In genomic region chr2:4621471-4621985, GRCm38 (mm10) we compare ENCODE assay signal across 13 mouse cellular contexts. TPM values are rescaled to one million over a fixed set of nuclear protein-coding genes. Genes with fewer than 3 reads are reported as not detected.
A peak's percentile ranks its signal among the peaks of the same experiment; 100 is the strongest.
DNase-seq lines count a peak whose midpoint lies in the region; ATAC-seq and TF ChIP-seq lines count a peak whose summit lies in the region.
"Had no signal": no experiment of that assay in that cellular context is flagged by ENCODE, and none has a peak within 500 bp of the region (broad histone marks: within the 10 kb centered on the region; RNA-seq: fewer than 3 reads in every experiment).

No protein-coding gene starts in this region.

- TF ChIP-seq CTCF in embryonic fibroblast, embryonic 13.5 days (IDR thresholded peaks at IDR 0.05; ENCODE audit: borderline replicate concordance, insufficient read depth, low read length): no peak

- WGBS in kidney, embryonic 14.5 days: 38% methylated on average over 3 of the region's 3 CpGs
- WGBS in embryonic facial prominence, embryonic 13.5 days: 71% methylated on average over 3 of the region's 3 CpGs
- WGBS in limb, embryonic 12.5 days: 68% methylated on average over 3 of the region's 3 CpGs

- H3K27ac ChIP-seq in kidney, embryonic 14.5 days (ENCODE audit: low read depth, low read length): peak overlapping the region; percentile 72
- peak overlapping the region; percentile 84 for H3K27ac ChIP-seq in embryonic facial prominence, embryonic 13.5 days
- peak overlapping the region; percentile 83 for H3K27ac ChIP-seq in embryonic fibroblast, embryonic 13.5 days (ENCODE audit: insufficient read depth, low read length)
- peak overlapping the region; percentile 79 for H3K27ac ChIP-seq in limb, embryonic 12.5 days
- H3K27ac ChIP-seq: liver, embryonic 13.5 days had no signal

- no peak for TF ChIP-seq POLR2A in embryonic fibroblast, embryonic 13.5 days (IDR thresholded peaks at IDR 0.05; ENCODE audit: low read depth, low read length)

- no peaks in the 10 kb centered on the region for H3K9me3 ChIP-seq in kidney, embryonic 14.5 days (ENCODE audit: control insufficient read depth, low read length)
- H3K9me3 ChIP-seq in embryonic facial prominence, embryonic 13.5 days: no peaks in the 10 kb centered on the region
- H3K9me3 ChIP-seq in limb, embryonic 12.5 days: no peaks in the 10 kb centered on the region
- H3K9me3 ChIP-seq: liver, embryonic 13.5 days had no signal

- no peaks in the 10 kb centered on the region for H3K27me3 ChIP-seq in kidney, embryonic 14.5 days (ENCODE audit: control insufficient read depth, insufficient read depth, low read length)
- no peaks in the 10 kb centered on the region for H3K27me3 ChIP-seq in embryonic facial prominence, embryonic 13.5 days
- no peaks in the 10 kb centered on the region for H3K27me3 ChIP-seq in limb, embryonic 12.5 days
- H3K27me3 ChIP-seq: liver, embryonic 13.5 days had no signal

- ATAC-seq in kidney, embryonic 14.5 days (ENCODE audit: low FRiP score, low TSS enrichment): peak; percentile 30; the same call in 1 of the 2 replicates
- ATAC-seq in embryonic facial prominence, embryonic 13.5 days (ENCODE audit: insufficient number of reproducible peaks, insufficient read depth, low FRiP score, low TSS enrichment, low read depth): no peak
- no peak for ATAC-seq in limb, embryonic 12.5 days (ENCODE audit: insufficient number of reproducible peaks, insufficient read depth, low FRiP score, low TSS enrichment, low read depth)
- no peak for ATAC-seq in activated CD4-positive, CD25-positive, alpha-beta regulatory T cell, adult 4 months
- ATAC-seq: inflammation-experienced regulatory T-cells, adult 6 months had no signal

- no peak for DNase-seq in kidney, postnatal 14 days
- no peak for DNase-seq in urinary bladder, postnatal 10 days (ENCODE audit: low spot score)
- DNase-seq: cerebellum, adult 9-11 months; layer of hippocampus, postnatal 36 days; liver, embryonic 13.5 days; thymus, postnatal 4 days had no signal

- H3K4me1 ChIP-seq in kidney, embryonic 14.5 days (ENCODE audit: control insufficient read depth, insufficient read depth, low read length): peaks cover 14% of the 10 kb centered on the region; the same call in 1 of the 2 replicates
- peaks cover 21% of the 10 kb centered on the region for H3K4me1 ChIP-seq in embryonic facial prominence, embryonic 13.5 days
- peaks cover 4% of the 10 kb centered on the region; the same call in 1 of the 2 replicates for H3K4me1 ChIP-seq in embryonic fibroblast, embryonic 13.5 days (ENCODE audit: control insufficient read depth, insufficient read depth, low read length)
- H3K4me1 ChIP-seq in limb, embryonic 12.5 days (replicated peaks): peaks cover 24% of the 10 kb centered on the region
- H3K4me1 ChIP-seq: liver, embryonic 13.5 days had no signal

- peaks cover 21% of the 10 kb centered on the region; the same call in 1 of the 2 replicates for H3K36me3 ChIP-seq in kidney, embryonic 14.5 days (ENCODE audit: control insufficient read depth, insufficient read depth, low read length)
- H3K36me3 ChIP-seq in embryonic facial prominence, embryonic 13.5 days: peaks cover 32% of the 10 kb centered on the region
- H3K36me3 ChIP-seq in limb, embryonic 12.5 days: peaks cover 29% of the 10 kb centered on the region

- no peak overlapping the region for H3K9ac ChIP-seq in kidney, embryonic 14.5 days (ENCODE audit: low read depth, low read length)
- H3K9ac ChIP-seq in embryonic facial prominence, embryonic 13.5 days: no peak overlapping the region
- H3K9ac ChIP-seq in limb, embryonic 12.5 days (replicated peaks): no peak overlapping the region
- H3K9ac ChIP-seq: liver, embryonic 13.5 days had no signal

- H3K4me2 ChIP-seq in kidney, embryonic 14.5 days (replicated peaks; ENCODE audit: low read depth, low read length): no peak overlapping the region
- H3K4me2 ChIP-seq in embryonic facial prominence, embryonic 13.5 days: no peak overlapping the region
- H3K4me2 ChIP-seq in limb, embryonic 12.5 days: no peak overlapping the region
- H3K4me2 ChIP-seq: liver, embryonic 13.5 days had no signal

- H3K4me3 ChIP-seq in kidney, embryonic 14.5 days (ENCODE audit: low read length): no peak overlapping the region
- H3K4me3 ChIP-seq in embryonic facial prominence, embryonic 13.5 days: no peak overlapping the region
- no peak overlapping the region for H3K4me3 ChIP-seq in embryonic fibroblast, embryonic 13.5 days (ENCODE audit: insufficient read depth, low read length)
- H3K4me3 ChIP-seq in limb, embryonic 12.5 days (replicated peaks): no peak overlapping the region
- H3K4me3 ChIP-seq: erythroblast, embryonic 14.5 days; liver, embryonic 13.5 days had no signal

RNA-seq across cellular contexts. Expression of gene Prpf18, which starts 30.4 kb away (rescaled TPM):
- polyA plus RNA-seq in kidney, embryonic 14.5 days (2014; fragmentation: Nextera tagmentation; extraction: Ambion mirVana): 20.4 and 38.8 TPM in 2 replicates
- 38.4 and 40.8 TPM in 2 replicates for polyA plus RNA-seq in embryonic facial prominence, embryonic 13.5 days (2015; fragmentation: Nextera tagmentation; extraction: Ambion mirVana)
- 22.2 and 24.6 TPM in 2 replicates for polyA plus RNA-seq in embryonic fibroblast, embryonic 13.5 days (2011; ENCODE audit: insufficient read length, low read depth, missing spikeins)
- polyA plus RNA-seq in limb, embryonic 12.5 days (2016; fragmentation: Nextera tagmentation; extraction: Ambion mirVana): 42.7 and 44.6 TPM in 2 replicates
- polyA plus RNA-seq in activated CD4-positive, CD25-positive, alpha-beta regulatory T cell, adult 4 months (2017; shearing (Covaris generic)): 10 to 100 TPM; 46.3 to 48.1 TPM
